Mouse (Mus musculus) spleen, embryonic (tissue): ENCODE data around the gene Atp1a3.

Source experiments
- CTCF ChIA-PET: fragments of 350-600 bp; sonication (Branson Sonifier 250); formaldehyde crosslinking; loops from one replicate; lab custom pipeline; 2022; lab: Charles Lee

Atp1a3 gene

DNA sequence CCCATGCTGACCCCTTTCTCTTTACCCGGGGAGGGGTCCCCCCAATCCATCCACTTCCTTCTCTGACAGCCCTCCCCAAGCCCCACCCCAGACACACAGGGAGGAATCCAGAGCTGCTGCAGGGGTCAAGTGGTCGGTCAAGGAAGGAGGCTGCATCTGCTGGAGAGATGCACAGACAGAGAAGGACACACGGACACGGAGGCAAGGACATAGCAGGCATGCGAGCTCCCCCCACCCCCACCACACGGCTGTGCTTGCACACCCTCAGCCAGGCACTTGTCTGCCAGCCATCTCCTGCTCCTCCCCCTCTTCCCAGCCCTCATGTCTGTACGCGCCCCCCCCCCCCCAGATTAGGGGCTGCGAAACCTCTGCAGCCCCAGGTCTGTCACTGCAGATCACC is 952 bp downstream of the Atp1a3 start:
- CTCF ChIA-PET = no interaction called here

GRCm38 (mm10) chr7:25003820-25004388 is 1.9 kb downstream of the Atp1a3 start:
- CTCF ChIA-PET = no interaction called here

DNA sequence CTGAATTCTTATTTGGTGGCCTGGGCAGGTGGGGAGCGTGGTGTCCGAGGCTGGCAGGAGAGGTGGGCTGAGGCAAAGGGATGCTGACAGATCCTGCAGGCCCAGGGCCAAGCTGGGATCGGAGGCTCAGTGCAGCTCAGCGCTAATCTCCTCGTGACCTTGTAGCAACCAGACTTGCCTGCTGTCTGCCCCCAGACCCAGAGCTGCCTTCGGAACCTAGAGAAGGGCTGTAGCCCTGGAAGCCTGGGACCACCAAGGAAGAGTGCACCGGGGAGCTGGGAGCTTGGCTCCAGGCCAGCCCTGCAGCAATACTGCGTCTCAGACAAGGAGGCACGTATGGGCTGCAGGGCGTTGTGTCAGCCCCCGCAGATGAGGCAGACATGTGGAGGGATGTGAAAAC is 2.5 kb downstream of the Atp1a3 start:
- CTCF ChIA-PET = no interaction called here

GRCm38 (mm10) chr7:25000711-25001110 is 5.0 kb downstream of the Atp1a3 start:
- CTCF ChIA-PET = no interaction called here

DNA sequence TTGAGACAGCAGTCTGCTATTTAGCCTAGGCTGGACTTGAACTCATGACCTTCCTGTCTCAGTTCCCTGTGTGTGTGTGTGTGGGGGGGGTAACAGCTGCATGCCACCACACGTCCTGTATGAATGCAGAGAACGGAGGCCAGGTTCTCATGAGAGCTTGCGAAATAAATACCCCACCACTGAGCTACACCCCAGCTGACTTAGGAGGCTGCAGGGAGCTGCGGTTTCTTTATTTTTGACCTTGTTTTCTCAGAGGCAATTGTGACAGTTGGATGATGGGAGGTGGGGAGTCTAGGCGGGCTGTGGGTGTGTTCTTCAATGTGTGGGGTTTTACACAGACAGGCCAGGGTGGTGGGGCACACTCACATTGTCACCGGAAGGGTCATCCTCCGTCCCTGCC is 5.5 kb downstream of the Atp1a3 start:
- CTCF ChIA-PET = no interaction called here

DNA sequence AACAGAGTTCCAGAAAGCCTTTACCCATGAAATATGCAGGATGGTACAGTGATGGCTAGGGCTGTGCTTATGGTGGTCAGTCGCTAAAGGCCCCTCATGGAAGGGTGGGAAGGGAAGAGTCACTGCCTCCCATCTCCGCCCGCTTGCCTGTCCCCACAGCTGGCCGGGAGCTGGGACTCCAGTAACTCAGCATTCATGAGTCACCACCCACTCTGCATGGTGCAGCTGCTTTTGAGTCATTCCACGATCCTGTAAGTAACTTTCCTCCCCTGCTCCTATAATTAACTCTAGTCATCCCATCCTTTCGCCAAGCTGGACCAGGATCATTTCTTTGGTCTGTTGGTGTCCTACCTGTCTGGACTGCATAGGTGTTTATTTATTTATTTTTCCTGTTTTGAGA is 12.7 kb downstream of the Atp1a3 start:
- CTCF ChIA-PET = interaction anchor here (0.5 kb wide), 1 partner anchor 109 kb away, joined by 8 read pairs; no protein-coding TSS in a partner anchor

DNA sequence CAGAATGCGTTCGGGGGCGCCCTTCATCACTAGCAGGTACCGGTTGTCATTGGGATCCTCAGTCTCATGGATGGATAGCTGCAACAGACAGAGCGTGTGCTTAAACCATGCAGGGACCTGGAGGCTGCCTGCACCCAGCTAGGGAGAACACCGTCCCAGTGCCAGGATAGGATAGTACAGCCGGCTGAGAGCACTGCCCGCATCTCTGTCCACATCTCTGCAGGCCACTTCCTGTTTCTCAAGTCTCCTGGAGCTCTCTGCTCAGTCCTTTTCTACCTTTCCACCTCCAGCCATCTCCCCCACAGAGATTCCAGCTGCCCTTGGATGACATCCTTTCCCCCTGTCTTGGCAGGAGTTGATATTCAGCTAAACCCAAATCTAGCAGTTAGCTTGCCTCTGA is 15.3 kb downstream of the Atp1a3 start:
- CTCF ChIA-PET = no interaction called here

DNA sequence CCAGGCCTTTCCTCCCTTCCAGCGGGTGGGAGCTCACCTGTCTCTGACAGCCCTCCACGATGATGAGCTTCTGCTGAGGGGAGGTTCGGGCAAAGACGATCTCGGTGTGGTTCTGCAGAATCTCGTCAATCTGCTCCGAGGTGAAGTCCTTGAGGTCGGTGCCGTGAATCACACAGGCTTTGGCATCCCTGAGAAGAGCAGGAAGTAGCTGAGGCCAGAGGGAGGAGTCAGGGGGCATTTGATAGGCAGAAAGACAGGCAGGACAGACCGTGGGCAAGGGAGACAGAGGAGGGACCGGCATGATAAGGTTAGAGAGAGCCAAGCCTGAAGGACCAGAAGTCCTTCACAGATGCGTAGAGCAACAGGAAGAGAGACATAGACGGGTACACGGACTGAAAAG is 17.8 kb downstream of the Atp1a3 start:
- CTCF ChIA-PET = no interaction called here

GRCm38 (mm10) chr7:24985799-24986198 is 20.0 kb downstream of the Atp1a3 start:
- CTCF ChIA-PET = no interaction called here

DNA sequence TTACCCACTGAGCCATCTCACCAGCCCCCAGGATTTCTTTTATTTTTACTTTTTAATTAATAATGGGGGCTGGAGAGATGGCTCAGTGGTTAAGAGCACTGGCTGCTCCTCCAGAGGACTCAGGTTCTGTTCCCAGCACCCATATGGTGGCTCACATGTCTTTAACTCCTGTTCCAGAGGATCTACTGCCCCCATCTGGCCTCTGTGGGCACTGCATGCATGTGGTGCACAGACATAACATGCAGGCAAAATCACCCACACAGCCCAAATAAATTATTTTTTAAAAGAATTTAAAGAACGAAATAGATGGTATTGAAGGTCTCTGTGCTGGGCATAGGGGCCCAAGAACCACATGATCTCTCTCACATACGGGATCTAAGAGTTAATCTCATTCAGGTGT is 21.5 kb downstream of the Atp1a3 start:
- CTCF ChIA-PET = interaction anchor here (0.6 kb wide), 1 partner anchor 458 kb away, joined by 3 read pairs; no protein-coding TSS in a partner anchor

DNA sequence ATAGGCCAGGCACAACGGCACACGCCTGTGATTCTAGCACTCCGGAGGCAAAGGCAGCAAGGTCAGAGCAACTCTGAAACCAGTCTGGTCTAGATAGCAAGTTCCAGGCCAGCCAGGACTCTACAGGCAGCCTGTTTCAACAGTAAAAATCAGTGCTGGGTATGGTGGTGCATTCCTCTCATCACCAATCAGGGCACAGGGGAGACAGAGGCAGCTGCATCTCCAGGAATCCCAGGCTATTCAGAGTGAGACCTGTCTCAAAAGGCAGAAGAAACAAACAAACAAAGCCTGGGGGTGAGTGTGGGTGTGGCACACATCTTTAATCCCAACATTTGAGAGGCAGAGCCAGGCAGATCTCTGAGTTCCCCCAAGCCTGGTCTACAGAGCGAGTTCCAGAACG is 22.4 kb downstream of the Atp1a3 start:
- CTCF ChIA-PET = no interaction called here

- CTCF ChIA-PET = no interaction called here
Observed at GRCm38 (mm10) chr7:24980439-24980838, 25.3 kb downstream of the Atp1a3 start.

GRCm38 (mm10) chr7:24978781-24979180 is 27.0 kb downstream of the Atp1a3 start:
- CTCF ChIA-PET = interaction anchor here (0.6 kb wide), 2 partner anchors 680 to 837 kb away, joined by 3 read pairs; partner anchors contain the start of genes Bckdha and Exosc5

DNA sequence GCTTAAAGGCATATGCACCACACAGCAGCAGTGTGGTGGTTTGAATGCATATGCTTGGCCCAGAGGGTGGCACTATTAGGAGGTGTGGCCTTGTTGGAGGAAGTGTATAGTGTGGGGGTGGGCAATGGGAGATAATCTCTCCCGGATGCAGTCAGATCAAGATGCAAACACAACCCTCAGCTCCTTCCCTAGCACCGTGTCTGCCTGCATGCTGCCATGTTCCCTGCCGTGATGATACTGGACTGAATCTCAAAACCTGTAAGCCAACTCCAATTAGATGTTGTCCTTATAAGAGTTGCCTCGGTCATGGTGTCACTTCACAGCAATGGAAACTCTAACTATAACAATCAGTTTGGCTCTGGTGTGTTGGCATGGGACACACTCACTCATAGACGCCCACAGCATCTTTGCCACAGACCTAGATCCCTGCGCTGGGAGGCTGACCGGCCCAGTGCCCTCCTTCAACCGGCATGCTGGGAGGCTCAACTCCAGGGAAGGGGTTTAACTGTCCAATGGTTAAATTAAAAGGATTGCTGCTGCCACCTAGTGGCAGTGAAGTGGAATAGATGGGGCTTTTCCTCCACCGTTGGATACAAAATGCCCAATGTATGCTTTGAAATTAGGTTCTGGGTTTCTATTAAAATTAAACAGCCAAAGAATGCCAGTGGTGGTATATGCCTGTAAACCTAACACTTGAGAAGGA is 30.7 kb downstream of the Atp1a3 start:
- CTCF ChIA-PET = interaction anchor here (1.1 kb wide), 1 partner anchor 159 kb away, joined by 6 read pairs; no protein-coding TSS in a partner anchor

- CTCF ChIA-PET = interaction anchor here (1.0 to 1.4 kb wide), 3 partner anchors 89 to 157 kb away, joined by 4 to 8 read pairs (median 6); partner anchors contain the start of gene Rps19
Observed at GRCm38 (mm10) chr7:24973902-24974301, 31.9 kb downstream of the Atp1a3 start.

DNA sequence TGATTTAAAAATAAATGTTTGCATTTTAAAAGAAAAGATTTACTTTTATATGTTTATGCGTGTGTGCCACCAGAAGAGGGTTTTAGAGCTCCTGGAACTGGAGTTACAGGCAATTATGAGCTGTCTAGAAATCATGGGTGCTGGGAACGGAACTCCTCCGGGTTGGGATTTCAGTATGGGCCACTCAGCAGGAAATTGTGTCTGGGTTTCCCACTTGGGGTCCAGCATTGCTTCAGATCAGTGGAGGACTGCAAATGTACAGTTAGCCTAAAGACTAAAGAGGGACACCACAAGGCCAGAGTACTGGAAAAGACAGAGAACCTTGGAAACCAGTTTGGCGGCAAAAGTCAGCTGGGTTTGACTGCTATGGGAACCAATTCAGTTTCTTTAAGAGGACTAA is 32.5 kb downstream of the Atp1a3 start:
- CTCF ChIA-PET = interaction anchor here (1.0 to 1.4 kb wide), 2 partner anchors 89 to 155 kb away, joined by 4 to 8 read pairs; partner anchors contain the start of gene Rps19

DNA sequence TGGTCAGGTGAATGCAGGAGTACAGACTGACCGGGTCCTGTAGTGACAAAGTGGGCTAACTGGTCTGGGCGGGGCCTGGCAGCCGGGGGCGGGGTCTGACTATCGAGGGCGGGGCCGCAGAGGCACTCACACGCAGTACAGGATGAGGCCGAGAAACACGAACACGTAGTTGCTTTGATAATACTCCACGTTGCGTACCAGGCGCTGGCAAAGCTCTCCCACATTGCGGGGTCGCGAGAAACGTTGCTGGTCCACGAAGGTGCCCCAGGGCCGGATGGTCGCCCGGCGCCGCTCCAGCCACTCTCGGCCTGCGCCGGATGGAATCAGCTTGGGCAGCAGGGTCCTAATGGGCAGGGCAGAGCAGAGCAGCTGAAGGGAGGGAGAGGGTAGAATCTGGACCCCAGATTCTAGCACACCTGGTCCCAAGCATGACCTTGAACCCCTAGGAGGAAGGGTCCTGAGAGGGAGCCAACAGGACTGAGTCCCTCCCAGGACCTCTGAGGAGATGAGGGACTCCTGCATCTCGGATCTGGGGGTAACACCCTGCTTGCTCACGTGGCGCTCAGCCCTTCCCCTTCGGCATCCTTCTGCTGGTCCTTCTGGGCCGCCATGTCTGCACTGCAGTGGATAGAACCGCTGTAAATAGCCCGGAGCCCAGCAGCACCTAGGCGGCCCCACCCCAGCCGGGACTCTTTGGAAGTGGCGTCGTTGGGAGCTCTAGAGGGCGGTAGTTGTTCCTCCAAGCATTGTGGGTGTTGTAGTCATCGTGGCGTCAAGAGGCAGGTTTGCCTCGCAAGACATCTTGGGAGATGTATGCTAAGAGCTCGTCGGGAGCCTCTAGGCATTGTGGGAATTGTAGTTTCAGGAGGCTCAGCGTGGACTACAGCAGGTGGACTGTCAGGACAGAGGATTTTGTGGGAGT is 33.5 kb downstream of the Atp1a3 start, which contains the start of gene Rabac1:
TSS of gene Rabac1 (minus strand) at position 783 of the 922 bp plus-strand sequence.
- CTCF ChIA-PET = interaction anchor here (0.9 to 1.4 kb wide), 2 partner anchors 125 to 154 kb away, joined by 3 to 8 read pairs; no protein-coding TSS in a partner anchor

DNA sequence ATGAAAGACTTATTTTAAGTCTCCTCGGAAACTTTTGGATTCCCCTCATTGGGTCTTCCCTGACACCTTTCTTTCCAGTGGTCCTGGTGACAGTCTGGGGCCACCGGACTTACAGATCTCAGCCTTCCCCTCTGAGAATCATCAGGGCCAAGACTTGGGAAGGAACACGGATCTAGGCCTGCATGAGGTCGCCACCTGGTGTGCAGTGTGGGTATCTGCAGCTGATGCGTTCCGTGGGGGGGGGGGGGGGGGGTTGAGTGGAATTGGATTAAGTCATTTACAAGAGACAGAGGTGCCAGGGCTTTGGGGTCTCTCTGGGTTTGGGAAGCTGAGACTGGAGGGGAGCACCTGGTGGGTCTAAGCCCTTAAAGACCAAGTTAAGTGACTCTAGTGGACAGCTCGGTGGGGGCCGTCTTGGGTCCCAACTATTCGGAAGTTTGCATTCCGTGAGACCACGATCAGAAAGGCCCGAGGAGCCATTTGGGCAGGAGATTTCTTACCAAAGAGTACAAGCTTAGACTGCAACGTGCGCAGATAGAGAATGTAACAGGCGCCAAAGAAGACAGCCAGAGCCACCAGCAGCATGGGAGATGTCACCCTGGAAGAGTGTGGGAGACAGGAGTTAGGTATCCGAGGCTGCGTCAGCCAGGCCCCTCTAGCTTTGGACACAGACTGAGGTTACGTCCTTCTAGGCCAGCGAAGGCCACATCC is 34.3 kb downstream of the Atp1a3 start:
- CTCF ChIA-PET = interaction anchor here (0.6 to 0.9 kb wide), 4 partner anchors 14 to 146 kb away, joined by 3 to 6 read pairs (median 4); no protein-coding TSS in a partner anchor

DNA sequence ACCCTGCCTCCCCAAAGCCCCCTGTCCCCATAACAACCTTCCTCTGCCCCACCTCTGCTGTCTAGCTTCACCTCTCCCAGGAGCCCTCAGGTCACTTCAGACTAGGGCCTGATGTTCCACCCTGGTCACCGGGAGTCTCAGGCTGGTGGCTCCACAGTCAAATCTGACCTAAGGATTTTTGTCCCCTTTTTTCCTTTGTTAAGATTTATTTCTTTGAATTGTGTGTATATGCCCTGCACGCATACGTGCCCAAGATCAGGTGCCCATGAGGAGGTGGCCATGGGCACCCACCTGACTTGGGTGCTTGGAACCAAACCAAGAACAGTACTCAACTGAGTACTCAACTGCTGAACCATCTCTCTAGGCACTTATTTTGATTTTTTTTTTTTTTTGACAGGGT is 35.4 kb downstream of the Atp1a3 start:
- CTCF ChIA-PET = no interaction called here

DNA sequence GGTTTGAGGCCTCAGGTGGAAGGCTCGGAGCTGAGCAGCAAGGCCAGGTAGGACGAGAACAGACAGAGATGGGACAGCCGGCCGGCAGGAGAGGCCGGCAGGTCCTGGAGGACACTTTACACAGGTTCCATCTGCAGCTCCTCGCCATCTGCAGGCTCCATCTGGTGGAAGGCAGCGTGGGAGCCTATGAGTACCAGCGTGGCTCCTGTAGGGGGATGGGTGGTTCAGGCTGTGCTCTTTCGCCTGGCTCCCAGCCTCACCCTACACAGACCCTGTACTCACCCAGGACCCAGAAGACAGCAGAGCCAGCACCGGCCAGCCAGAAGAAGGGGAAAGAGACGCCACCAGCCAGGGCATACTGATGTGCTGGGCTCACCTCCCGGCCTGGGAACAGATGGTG is 36.0 kb downstream of the Atp1a3 start:
- CTCF ChIA-PET = interaction anchor here (0.5 kb wide), 1 partner anchor 12 kb away, joined by 8 read pairs; no protein-coding TSS in a partner anchor

GRCm38 (mm10) chr7:24968463-24968862 is 37.3 kb downstream of the Atp1a3 start:
- CTCF ChIA-PET = no interaction called here
